Mouse (Mus musculus) heart, postnatal 0 days (tissue): Measurements from ENCODE around the gene Tns3. TPM values are rescaled to one million over a fixed set of nuclear protein-coding genes. Genes with fewer than 3 reads are reported as not detected.

ENCODE experiments used
- ATAC-seq: fragments of 200-750 bp; cut with Nextera tagmentation; 2 replicates; pipeline ENCODE4 v1.8.0; 2017; ENCODE audit warnings: low read depth, moderate number of reproducible peaks, moderate library complexity; ENCODE audit not compliant: insufficient read depth
- DNase-seq: peaks from one replicate; pipeline ENCODE4 v3.0.0-alpha.2; 2016; ENCODE audit warnings: low spot score
- H3K27ac ChIP-seq: fragments of 300-500 bp; sonication (generic); 2 replicates; pipeline ENCODE4 v1.5.1; 2014; ENCODE audit warnings: low read depth, mild to moderate bottlenecking
- H3K27me3 ChIP-seq: fragments of 300-500 bp; sonication (generic); 2 replicates; pipeline ENCODE4 v1.6.1; 2014; ENCODE audit warnings: low read length, mixed read lengths; ENCODE audit not compliant: control insufficient read depth, insufficient read depth
- H3K36me3 ChIP-seq: fragments of 300-500 bp; sonication (generic); replicated peaks from 2 replicates; pipeline ENCODE4 v1.6.1; 2014; ENCODE audit warnings: low read length, mixed read lengths; ENCODE audit not compliant: control insufficient read depth, insufficient read depth
- H3K4me1 ChIP-seq: fragments of 300-500 bp; sonication (generic); 2 replicates; pipeline ENCODE4 v1.6.1; 2014; ENCODE audit warnings: antibody characterized with exemption; ENCODE audit not compliant: control insufficient read depth, insufficient read depth
- H3K4me2 ChIP-seq: fragments of 300-500 bp; sonication (generic); 2 replicates; pipeline ENCODE4 v1.6.1; 2014; ENCODE audit warnings: low read depth, mild to moderate bottlenecking, low read length, moderate library complexity
- H3K4me3 ChIP-seq: fragments of 300-500 bp; sonication (generic); 2 replicates; pipeline ENCODE4 v1.5.1; 2014; ENCODE audit warnings: low read depth, low read length
- H3K9ac ChIP-seq: fragments of 300-500 bp; sonication (generic); replicated peaks from 2 replicates; pipeline ENCODE4 v1.6.1; 2014; ENCODE audit warnings: low read depth, low read length, mixed read lengths
- H3K9me3 ChIP-seq: fragments of 300-500 bp; sonication (generic); replicated peaks from 2 replicates; pipeline ENCODE4 v1.6.1; 2016; ENCODE audit warnings: low read length; ENCODE audit not compliant: control insufficient read depth
- CTCF ChIP-seq: IDR thresholded peaks from 2 replicates; pipeline ENCODE4 v1.5.1; 2016; ENCODE audit warnings: antibody characterized with exemption, control low read depth, low read depth
- EP300 ChIP-seq: IDR thresholded peaks from 2 replicates; pipeline ENCODE4 v1.6.1; 2016; ENCODE audit warnings: antibody characterized with exemption, low read depth
- WGBS: fragments of 180-500 bp; shearing (Covaris S2); extraction: QIAGEN DNeasy Blood & Tissue Kit; methylation state at CpG from one replicate; pipeline ENCODE4 v1.1.7; 2014; 5-methylcytosine and 5-hydroxymethylcytosine counted together
- polyA plus RNA-seq: library from polyadenylated mRNA; unstranded; fragments of >200 nt; fragmentation: Nextera tagmentation; extraction: Ambion mirVana; gene quantifications from 2 replicates; pipeline ENCODE4 v1.2.1, GENCODE M21; 2015
- total RNA-seq: library from RNA; depleted of rRNA; stranded (reverse); fragments of >200 nt; gene quantifications from 2 replicates; pipeline ENCODE4 v1.2.3, GENCODE M21; 2014; ENCODE audit warnings: low replicate concordance

The Tns3 gene
- total and polyA plus RNA-seq, 2 experiments from 2014 or later, result 7.6 to 31.7 TPM

DNA sequence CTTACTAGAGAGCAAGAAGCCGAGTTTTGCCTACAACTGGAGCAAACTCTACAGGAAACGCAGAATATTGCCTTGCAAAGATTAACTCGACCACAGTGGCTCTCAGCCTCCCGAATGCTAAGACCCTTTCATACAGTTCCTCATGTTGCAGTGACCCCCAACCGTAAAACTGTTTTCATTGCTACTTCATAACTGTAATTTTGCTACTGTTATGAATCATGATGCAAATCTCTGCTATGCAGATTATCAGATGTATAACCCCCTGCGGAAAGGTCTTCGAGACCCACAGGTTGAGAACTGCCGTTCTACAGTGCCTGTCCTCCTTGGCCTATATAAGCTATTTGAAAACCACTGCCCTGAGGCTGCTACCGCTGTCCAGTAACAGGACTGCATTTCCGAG is 46.0 kb downstream of the Tns3 start:
- no peak for DNase-seq
- 60% methylated on average over 10 of the region's 10 CpGs for WGBS
- no peak overlapping the region for H3K4me2 ChIP-seq
- H3K27me3 ChIP-seq, result no peaks in the 10 kb centered on the region
- H3K4me3 ChIP-seq, result no peak overlapping the region
- ATAC-seq, result no peak
- no peaks in the 10 kb centered on the region for H3K9me3 ChIP-seq
- H3K4me1 ChIP-seq, result 0 out of 2 replicates have a peak, but pooled peaks cover 20% of the 10 kb centered on the region
- no peak overlapping the region for H3K27ac ChIP-seq
- no peaks in the 10 kb centered on the region for H3K36me3 ChIP-seq
- no peak overlapping the region for H3K9ac ChIP-seq
- TF ChIP-seq CTCF (no peak), EP300 (no peak)

GRCm38 (mm10) chr11:8615436-8615835 is 48.9 kb downstream of the Tns3 start:
- Histone ChIP-seq H3K4me1 (peaks cover 21% of the 10 kb centered on the region; the same call in 1 of the 2 replicates), H3K9ac (no peak overlapping the region), H3K36me3 (peaks cover 3% of the 10 kb centered on the region; the same call in 1 of the 2 replicates), H3K27ac (no peak overlapping the region), H3K4me2 (no peak overlapping the region), H3K9me3 (no peaks in the 10 kb centered on the region), H3K4me3 (no peak overlapping the region), H3K27me3 (no peaks in the 10 kb centered on the region)
- TF ChIP-seq EP300 (no peak), CTCF (no peak)
- 65% methylated on average over 12 of the region's 12 CpGs for WGBS
- ATAC-seq, result no peak
- no peak for DNase-seq

DNA sequence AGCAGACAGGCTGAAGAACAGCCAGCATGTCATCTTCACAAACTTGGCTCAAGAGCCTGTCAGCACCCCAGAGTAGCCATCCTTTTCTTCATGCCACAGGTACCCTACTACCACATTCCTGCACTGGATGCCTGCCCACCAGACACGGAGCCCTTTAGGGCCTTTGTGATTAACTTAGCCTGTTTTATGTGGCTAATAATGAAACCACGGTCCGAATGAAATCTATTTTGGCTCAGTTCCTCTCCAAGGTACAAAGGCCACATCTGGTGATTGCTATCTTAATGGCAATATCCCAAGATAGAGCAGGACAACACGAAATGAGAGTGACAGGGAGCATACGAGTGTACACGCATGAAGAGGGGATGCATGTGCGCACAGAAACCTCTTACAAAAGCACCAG is 53.9 kb downstream of the Tns3 start:
- DNase-seq, result no peak
- WGBS, result 43% methylated on average over 7 of the region's 7 CpGs

DNA sequence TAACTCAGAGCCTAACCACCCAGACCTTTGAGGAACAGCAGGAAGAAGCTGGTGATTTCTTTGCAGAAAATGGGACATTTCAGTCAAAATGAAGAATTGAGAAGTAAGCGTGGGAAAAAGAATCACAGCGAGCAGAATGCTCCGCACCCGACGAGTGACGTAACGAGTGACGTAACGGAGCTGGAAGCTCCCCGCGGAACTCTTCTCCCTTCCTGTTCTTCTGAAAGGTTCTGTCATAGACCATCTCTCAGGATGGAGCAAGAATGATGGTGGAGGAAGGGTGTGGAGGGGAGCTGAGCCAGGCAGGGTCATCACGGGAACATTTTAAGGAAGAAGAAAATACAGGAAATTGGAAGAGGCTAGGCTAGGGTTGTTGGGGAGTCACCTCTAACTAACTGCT is 54.5 kb downstream of the Tns3 start:
- Histone ChIP-seq H3K27ac (no peak overlapping the region), H3K36me3 (peaks cover 3% of the 10 kb centered on the region; the same call in 1 of the 2 replicates), H3K4me2 (no peak overlapping the region), H3K4me3 (no peak overlapping the region), H3K4me1 (peaks cover 7% of the 10 kb centered on the region; the same call in 1 of the 2 replicates), H3K9ac (no peak overlapping the region), H3K27me3 (no peaks in the 10 kb centered on the region), H3K9me3 (no peaks in the 10 kb centered on the region)
- 68% methylated on average over 12 of the region's 12 CpGs for WGBS
- TF ChIP-seq EP300 (no peak), CTCF (no peak)
- ATAC-seq, result no peak
- DNase-seq, result no peak

More for the DNA sequence above, 53.9 kb downstream of the Tns3 start:
- H3K9me3 ChIP-seq, result no peaks in the 10 kb centered on the region
- no peak overlapping the region for H3K4me3 ChIP-seq
- TF ChIP-seq CTCF (no peak), EP300 (no peak)
- H3K27me3 ChIP-seq, result no peaks in the 10 kb centered on the region
- H3K9ac ChIP-seq, result no peak overlapping the region
- peaks cover 7% of the 10 kb centered on the region; the same call in 1 of the 2 replicates for H3K4me1 ChIP-seq
- no peak overlapping the region for H3K4me2 ChIP-seq
- H3K27ac ChIP-seq, result no peak overlapping the region
- ATAC-seq, result no peak
- peaks cover 3% of the 10 kb centered on the region; the same call in 1 of the 2 replicates for H3K36me3 ChIP-seq

DNA sequence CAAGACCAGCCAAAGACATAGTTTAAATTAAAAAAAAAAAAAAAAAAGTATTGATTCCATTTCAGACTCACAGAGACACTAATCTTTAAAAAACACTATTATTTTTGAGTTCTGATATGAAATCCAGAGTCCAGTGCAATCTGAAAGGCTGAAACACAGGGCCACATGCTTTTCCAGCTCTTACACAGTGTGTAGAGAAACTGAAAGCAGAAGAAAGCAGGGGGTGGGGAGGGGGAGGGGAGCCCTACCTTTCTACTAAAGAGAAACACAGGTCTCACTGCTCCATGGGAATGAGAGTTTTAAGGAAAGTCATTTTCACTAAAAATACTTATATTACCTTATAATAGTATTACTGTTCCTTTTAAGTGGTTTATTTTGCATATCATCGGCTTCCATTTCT is 57.2 kb downstream of the Tns3 start:
- Histone ChIP-seq H3K4me1 (peaks cover 7% of the 10 kb centered on the region; the same call in 1 of the 2 replicates), H3K9ac (no peak overlapping the region), H3K27ac (no peak overlapping the region), H3K4me2 (no peak overlapping the region), H3K27me3 (no peaks in the 10 kb centered on the region), H3K4me3 (no peak overlapping the region), H3K9me3 (no peaks in the 10 kb centered on the region), H3K36me3 (no peaks in the 10 kb centered on the region)
- TF ChIP-seq EP300, result no peak
- TF ChIP-seq CTCF, result no peak
- WGBS, result 94% methylated on average over 1 of the region's 1 CpGs
- DNase-seq, result no peak
- ATAC-seq, result no peak

GRCm38 (mm10) chr11:8604789-8605569 is 59.4 kb downstream of the Tns3 start:
- Histone ChIP-seq H3K4me3 (no peak overlapping the region), H3K4me1 (0 out of 2 replicates have a peak, but pooled peaks cover 1% of the 10 kb centered on the region), H3K9ac (no peak overlapping the region), H3K9me3 (no peaks in the 10 kb centered on the region), H3K27me3 (no peaks in the 10 kb centered on the region), H3K4me2 (no peak overlapping the region), H3K27ac (no peak overlapping the region), H3K36me3 (peaks cover 2% of the 10 kb centered on the region; the same call in 1 of the 2 replicates)
- 88% methylated on average over 10 of the region's 10 CpGs for WGBS
- TF ChIP-seq CTCF, result no peak
- no peak for TF ChIP-seq EP300
- no peak for ATAC-seq
- DNase-seq, result no peak
